Mouse (Mus musculus) liver, postnatal 0 days (tissue): ENCODE results near the gene Taar3. TPM values are rescaled to one million over a fixed set of nuclear protein-coding genes. Genes with fewer than 3 reads are reported as not detected.

Source experiments
- ATAC-seq: fragments of 200-750 bp; cut with Nextera tagmentation; 2 replicates; pipeline ENCODE4 v1.8.0; 2017; ENCODE audit warnings: mild to moderate bottlenecking, moderate library complexity
- DNase-seq: peaks from one replicate; pipeline ENCODE4 v3.0.0-alpha.2; 2016
- H3K27ac ChIP-seq: fragments of 300-500 bp; sonication (generic); 2 replicates; pipeline ENCODE4 v1.5.1; 2014; ENCODE audit warnings: antibody characterized with exemption, moderate library complexity, mild to moderate bottlenecking, low read depth
- H3K27me3 ChIP-seq: fragments of 300-500 bp; sonication (generic); 2 replicates; pipeline ENCODE4 v1.6.1; 2014; ENCODE audit warnings: low read length, control low read depth, mixed read lengths; ENCODE audit not compliant: insufficient read depth
- H3K36me3 ChIP-seq: fragments of 300-500 bp; sonication (generic); replicated peaks from 2 replicates; pipeline ENCODE4 v1.6.1; 2014; ENCODE audit warnings: mild to moderate bottlenecking, control low read depth, low read length, moderate library complexity, mixed read lengths; ENCODE audit not compliant: insufficient read depth
- H3K4me1 ChIP-seq: fragments of 300-500 bp; sonication (generic); 2 replicates; pipeline ENCODE4 v1.6.1; 2014; ENCODE audit warnings: antibody characterized with exemption, mild to moderate bottlenecking, control low read depth; ENCODE audit not compliant: insufficient read depth
- H3K4me2 ChIP-seq: fragments of 300-500 bp; sonication (generic); 2 replicates; pipeline ENCODE4 v1.6.1; 2014; ENCODE audit warnings: low read depth, mild to moderate bottlenecking, low read length, moderate library complexity, mixed read lengths
- H3K4me3 ChIP-seq: fragments of 300-500 bp; sonication (generic); 2 replicates; pipeline ENCODE4 v1.5.1; 2014; ENCODE audit warnings: low read depth, low read length
- H3K9ac ChIP-seq: fragments of 300-500 bp; sonication (generic); replicated peaks from 2 replicates; pipeline ENCODE4 v1.6.1; 2014; ENCODE audit warnings: mild to moderate bottlenecking, moderate library complexity
- H3K9me3 ChIP-seq: fragments of 300-500 bp; sonication (generic); 2 replicates; pipeline ENCODE4 v1.6.1; 2016; ENCODE audit warnings: mild to moderate bottlenecking, control low read depth, low read length, mixed read lengths
- CTCF ChIP-seq: sonication (generic); IDR thresholded peaks from 2 replicates; pipeline ENCODE4 v1.5.1; 2016; ENCODE audit warnings: antibody characterized with exemption, low read depth
- EP300 ChIP-seq: IDR thresholded peaks from 2 replicates; pipeline ENCODE4 v1.6.1; 2016; ENCODE audit warnings: antibody characterized with exemption, low read depth, mild to moderate bottlenecking
- WGBS: fragments of 180-500 bp; shearing (Covaris S2); extraction: QIAGEN DNeasy Blood & Tissue Kit; methylation state at CpG from one replicate; pipeline ENCODE4 v1.1.7; 2014; ENCODE audit not compliant: insufficient replicate concordance; 5-methylcytosine and 5-hydroxymethylcytosine counted together
- polyA plus RNA-seq: library from polyadenylated mRNA; unstranded; fragments of >200 nt; fragmentation: Nextera tagmentation; extraction: Ambion mirVana; gene quantifications from 2 replicates; pipeline ENCODE4 v1.2.1, GENCODE M21; 2015

Taar3 gene
- polyA plus RNA-seq, 1 experiment from 2014 or later: not detected

DNA sequence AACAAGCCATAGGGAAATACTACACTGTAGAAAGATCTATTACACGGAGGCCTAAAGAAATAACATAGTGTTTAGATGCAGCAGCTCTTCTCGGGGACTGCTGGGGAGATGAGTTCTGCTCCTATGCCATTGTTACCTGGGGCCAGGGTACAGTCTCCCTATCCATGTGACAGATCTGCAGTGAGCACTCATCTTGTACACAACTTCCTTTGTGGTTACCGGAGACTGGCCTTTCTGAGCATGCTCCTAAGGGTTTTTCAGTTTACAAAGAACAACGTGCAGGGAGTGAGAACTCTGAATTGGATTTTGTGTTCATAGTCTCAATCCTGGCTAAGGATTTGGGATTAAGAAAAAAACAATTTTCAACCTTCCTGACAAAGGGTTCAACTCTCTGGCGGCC is 37.1 kb downstream of the Taar3 start:
- WGBS: 40% methylated on average over 5 of the region's 5 CpGs
- Histone ChIP-seq H3K27me3 (no peaks in the 10 kb centered on the region), H3K36me3 (no peaks in the 10 kb centered on the region), H3K9me3 (no peaks in the 10 kb centered on the region), H3K27ac (no peak overlapping the region), H3K4me2 (no peak overlapping the region), H3K4me1 (0 out of 2 replicates have a peak, but pooled peaks cover 2% of the 10 kb centered on the region), H3K9ac (no peak overlapping the region), H3K4me3 (no peak overlapping the region)
- DNase-seq: no peak
- ATAC-seq: no peak
- no peak for TF ChIP-seq EP300
- no peak for TF ChIP-seq CTCF

DNA sequence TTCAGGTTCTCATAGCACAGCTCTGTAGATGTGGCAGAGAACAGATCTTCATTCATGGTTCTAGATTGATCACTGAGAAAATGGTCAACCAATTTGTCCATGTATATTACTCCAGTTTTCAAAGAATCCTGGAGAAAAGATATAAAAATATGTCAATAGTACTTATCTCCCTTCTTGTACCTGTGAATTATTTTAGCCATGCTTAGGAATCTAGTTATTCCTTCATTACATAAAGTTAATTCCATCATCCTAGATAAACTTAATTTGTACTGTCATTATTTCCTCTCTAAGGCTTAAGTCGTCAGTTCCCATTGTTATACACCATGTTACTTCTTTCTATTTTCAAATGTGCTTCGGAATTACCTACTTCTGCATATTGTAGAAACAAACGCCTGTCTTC is 44.0 kb downstream of the Taar3 start, which contains the start of gene Taar7a:
Taar7a (minus strand) TSS at position 101 of the 400 bp plus-strand sequence.
- H3K4me2 ChIP-seq: no peak within 1 kb of the TSS
- ATAC-seq (no peak), DNase-seq (no peak)
- 0 out of 2 replicates have a peak, but pooled peaks cover 1% of the 10 kb centered on the region for H3K4me1 ChIP-seq
- no peak within 1 kb of the TSS for H3K27ac ChIP-seq
- TF ChIP-seq CTCF (no peak), EP300 (no peak)
- no peaks in the 10 kb centered on the region for H3K9me3 ChIP-seq
- H3K4me3 ChIP-seq: no peak within 1 kb of the TSS
- WGBS: 74% methylated on average over 3 of the region's 3 CpGs
- no peak within 1 kb of the TSS for H3K9ac ChIP-seq
- no peaks in the 10 kb centered on the region for H3K36me3 ChIP-seq
- no peaks in the 10 kb centered on the region for H3K27me3 ChIP-seq

GRCm38 (mm10) chr10:23999639-24000038 is 50.3 kb downstream of the Taar3 start, which contains the start of gene Taar7b:
Taar7b (plus strand) TSS chr10:23999939.
- DNase-seq (no peak), ATAC-seq (no peak)
- Histone ChIP-seq H3K4me2 (no peak within 1 kb of the TSS), H3K27ac (no peak within 1 kb of the TSS), H3K9ac (no peak within 1 kb of the TSS), H3K9me3 (no peaks in the 10 kb centered on the region), H3K4me3 (no peak within 1 kb of the TSS), H3K36me3 (no peaks in the 10 kb centered on the region), H3K4me1 (no peaks in the 10 kb centered on the region), H3K27me3 (no peaks in the 10 kb centered on the region)
- TF ChIP-seq CTCF (no peak), EP300 (no peak)
- WGBS: 74% methylated on average over 1 of the region's 1 CpGs

Other genes with a start within 250 kb of the Taar3 start
- gene Rps12, start 162.3 kb upstream of the Taar3 start, polyA plus RNA-seq: 145 and 149 TPM in 2 replicates
- 1.2 and 1.5 TPM in 2 replicates for gene Slc18b1, start 152.6 kb upstream of the Taar3 start, polyA plus RNA-seq
- gene Vnn3, start 98.1 kb upstream of the Taar3 start, polyA plus RNA-seq: 129 and 137 TPM in 2 replicates
- gene Vnn1, start 54.9 kb upstream of the Taar3 start, polyA plus RNA-seq: 13.9 and 20.5 TPM in 2 replicates
- not detected in 2 replicates for gene Taar1, start 29.2 kb upstream of the Taar3 start, polyA plus RNA-seq
- gene Taar2, start 11.0 kb upstream of the Taar3 start, polyA plus RNA-seq: not detected in 2 replicates
- gene Taar4, start 10.9 kb downstream of the Taar3 start, polyA plus RNA-seq: not detected in 2 replicates
- not detected in 2 replicates for gene Taar5, start 21.1 kb downstream of the Taar3 start, polyA plus RNA-seq
- gene Taar6, start 36.1 kb downstream of the Taar3 start, polyA plus RNA-seq: not detected in 2 replicates
- not detected in 2 replicates for gene Taar7a, start 43.9 kb downstream of the Taar3 start, polyA plus RNA-seq
- gene Taar7b, start 50.4 kb downstream of the Taar3 start, polyA plus RNA-seq: not detected in 2 replicates
- not detected in 2 replicates for gene Taar7d, start 77.7 kb downstream of the Taar3 start, polyA plus RNA-seq
- gene Taar7e, start 88.1 kb downstream of the Taar3 start, polyA plus RNA-seq: not detected in 2 replicates
- gene Taar7f, start 100.0 kb downstream of the Taar3 start, polyA plus RNA-seq: not detected in 2 replicates
- gene Taar8a, start 126.9 kb downstream of the Taar3 start, polyA plus RNA-seq: not detected in 2 replicates
- gene Taar8b, start 142.7 kb downstream of the Taar3 start, polyA plus RNA-seq: not detected in 2 replicates
- gene Taar8c, start 152.4 kb downstream of the Taar3 start, polyA plus RNA-seq: not detected in 2 replicates
- gene Taar9, start 160.0 kb downstream of the Taar3 start, polyA plus RNA-seq: not detected in 2 replicates
- 33.7 and 35.7 TPM in 2 replicates for gene Stx7, start 199.7 kb downstream of the Taar3 start, polyA plus RNA-seq